Mouse (Mus musculus) embryonic facial prominence, embryonic 11.5 days (tissue): ENCODE data around the gene Strada. TPM values are rescaled to one million over a fixed set of nuclear protein-coding genes. Genes with fewer than 3 reads are reported as not detected.
A peak's percentile ranks its signal among the peaks of the same experiment; 100 is the strongest.
"Not testable (repeated sequence)": the region's sequence is repeated elsewhere in the genome, so short reads cannot be mapped to it uniquely, and the experiment has no call there.

Experiments used
- ATAC-seq: fragments of 200-750 bp; cut with Nextera tagmentation; replicated peaks from 2 replicates; pipeline ENCODE4 v1.8.0; 2017; ENCODE audit warnings: low read depth; ENCODE audit not compliant: insufficient number of reproducible peaks, low FRiP score, low TSS enrichment
- DNase-seq: peaks from one replicate; pipeline ENCODE4 v3.0.0-alpha.2; 2015; ENCODE audit warnings: low spot score
- H3K27ac ChIP-seq: fragments of 300-500 bp; sonication (generic); replicated peaks from 2 replicates; pipeline ENCODE4 v1.5.1; 2014; ENCODE audit warnings: mild to moderate bottlenecking, low read depth, low read length, control low read depth
- H3K27me3 ChIP-seq: fragments of 300-500 bp; sonication (generic); 2 replicates; pipeline ENCODE4 v1.6.1; 2014; ENCODE audit warnings: mild to moderate bottlenecking, low read length, moderate library complexity, mixed read lengths; ENCODE audit not compliant: control insufficient read depth, insufficient read depth
- H3K36me3 ChIP-seq: fragments of 300-500 bp; sonication (generic); replicated peaks from 2 replicates; pipeline ENCODE4 v1.6.1; 2014; ENCODE audit warnings: low read depth, mild to moderate bottlenecking, low read length, moderate library complexity, mixed read lengths; ENCODE audit not compliant: control insufficient read depth, insufficient read depth
- H3K4me1 ChIP-seq: fragments of 300-500 bp; sonication (generic); 2 replicates; pipeline ENCODE4 v1.6.1; 2014; ENCODE audit warnings: low read length, mixed read lengths; ENCODE audit not compliant: control insufficient read depth, insufficient read depth
- H3K4me2 ChIP-seq: fragments of 300-500 bp; sonication (generic); 2 replicates; pipeline ENCODE4 v1.6.1; 2014; ENCODE audit warnings: low read depth, mild to moderate bottlenecking, control low read depth, low read length, moderate library complexity
- H3K4me3 ChIP-seq: fragments of 300-500 bp; sonication (generic); 2 replicates; pipeline ENCODE4 v1.5.1; 2014; ENCODE audit warnings: low read depth, low read length, control low read depth
- H3K9ac ChIP-seq: fragments of 300-500 bp; sonication (generic); replicated peaks from 2 replicates; pipeline ENCODE4 v1.6.1; 2014; ENCODE audit warnings: mild to moderate bottlenecking, control low read depth, low read length
- H3K9me3 ChIP-seq: fragments of 300-500 bp; sonication (generic); replicated peaks from 2 replicates; pipeline ENCODE4 v1.6.1; 2016; ENCODE audit warnings: mild to moderate bottlenecking, low read length, inconsistent platforms, mixed read lengths; ENCODE audit not compliant: control insufficient read depth
- WGBS: fragments of 180-500 bp; shearing (Covaris S2); extraction: QIAGEN DNeasy Blood & Tissue Kit; methylation state at CpG from one replicate; pipeline ENCODE4 v1.1.7; 2014; 5-methylcytosine and 5-hydroxymethylcytosine counted together
- polyA plus RNA-seq: library from polyadenylated mRNA; unstranded; fragments of >200 nt; fragmentation: Nextera tagmentation; extraction: Ambion mirVana; gene quantifications from 2 replicates; pipeline ENCODE4 v1.2.1, GENCODE M21; 2014

The Strada gene
- 33.4 and 35.8 TPM in 2 replicates for polyA plus RNA-seq

DNA sequence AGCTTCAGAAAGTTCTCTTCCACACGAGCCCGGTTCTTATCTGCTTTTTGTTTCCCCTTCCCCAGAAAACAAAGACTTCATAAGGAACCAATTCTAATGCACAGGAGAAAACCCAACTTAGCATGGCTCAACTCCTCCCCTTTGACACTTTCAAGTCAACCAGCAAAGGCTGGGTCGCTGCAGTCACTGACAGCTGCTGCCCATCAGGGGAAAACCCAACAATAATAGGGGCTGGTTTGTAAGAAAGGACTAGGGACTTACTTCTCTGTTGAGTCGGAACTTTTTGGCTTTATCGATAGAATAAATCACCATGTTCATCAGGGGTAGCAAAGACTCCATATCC lies at the start of gene Strada:
Gene Strada, minus strand, starts transcription at position 46 of the 343 bp plus-strand sequence.
- no peak for DNase-seq
- no peaks in the 10 kb centered on the region for H3K27me3 ChIP-seq
- no peak within 1 kb of the TSS for H3K4me2 ChIP-seq
- H3K27ac ChIP-seq, result no peak within 1 kb of the TSS
- WGBS, result 86% methylated on average over 5 of the region's 5 CpGs
- H3K4me1 ChIP-seq, result no peaks in the 10 kb centered on the region
- no peak within 1 kb of the TSS for H3K4me3 ChIP-seq
- no peak within 1 kb of the TSS for H3K9ac ChIP-seq
- H3K9me3 ChIP-seq, result no peaks in the 10 kb centered on the region
- ATAC-seq, result no peak
- no peaks in the 10 kb centered on the region; the same call in none of the 2 replicates for H3K36me3 ChIP-seq

DNA sequence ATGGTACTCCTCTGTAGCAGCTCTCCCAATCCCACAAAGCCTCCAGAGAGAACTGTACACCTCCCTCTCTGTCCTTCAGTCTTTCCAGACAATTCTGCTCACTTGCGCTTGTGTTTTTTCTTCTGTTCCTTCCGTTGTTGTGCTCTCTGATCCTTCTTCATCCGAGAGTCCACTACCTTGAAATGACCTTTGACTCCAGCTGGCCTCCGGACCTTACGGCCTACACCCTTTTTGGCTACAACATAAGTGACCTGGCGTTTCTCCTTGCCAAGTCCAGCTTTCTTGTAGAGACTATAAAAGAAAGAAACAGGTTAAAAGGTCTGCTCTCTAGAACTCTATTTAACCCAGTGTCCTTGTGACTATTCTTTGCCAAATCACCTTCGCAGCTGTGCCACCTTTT lies 47.4 kb upstream of the Strada start:
- ATAC-seq (no peak), DNase-seq (no peak)
- Histone ChIP-seq H3K27ac (no peak overlapping the region), H3K36me3 (peaks cover 34% of the 10 kb centered on the region), H3K4me1 (no peaks in the 10 kb centered on the region), H3K9ac (no peak overlapping the region), H3K4me2 (no peak overlapping the region), H3K4me3 (no peak overlapping the region), H3K27me3 (no peaks in the 10 kb centered on the region), H3K9me3 (0 out of 2 replicates have a peak, but pooled peaks cover 3% of the 10 kb centered on the region)
- WGBS, result 82% methylated on average over 7 of the region's 7 CpGs

GRCm38 (mm10) chr11:106246834-106247233 lies 44.9 kb upstream of the Strada start:
- 94% methylated on average over 1 of the region's 1 CpGs for WGBS
- no peak for DNase-seq

GRCm38 (mm10) chr11:106233978-106234377 lies 32.0 kb upstream of the Strada start:
- not testable (repeated sequence) for H3K4me1 ChIP-seq, DNase-seq, ATAC-seq, H3K9me3 ChIP-seq, H3K27ac ChIP-seq, H3K27me3 ChIP-seq, H3K4me2 ChIP-seq, H3K4me3 ChIP-seq, H3K9ac ChIP-seq
- WGBS, result 78% methylated on average over 8 of the region's 8 CpGs
- peaks cover 12% of the 10 kb centered on the region for H3K36me3 ChIP-seq

More at GRCm38 (mm10) chr11:106246834-106247233, 44.9 kb upstream of the Strada start:
- ATAC-seq, result no peak
- H3K36me3 ChIP-seq, result peaks cover 34% of the 10 kb centered on the region
- H3K27ac ChIP-seq, result no peak overlapping the region
- 0 out of 2 replicates have a peak, but pooled peaks cover 3% of the 10 kb centered on the region for H3K9me3 ChIP-seq
- no peak overlapping the region for H3K9ac ChIP-seq
- H3K27me3 ChIP-seq, result no peaks in the 10 kb centered on the region
- H3K4me3 ChIP-seq, result no peak overlapping the region
- H3K4me1 ChIP-seq, result no peaks in the 10 kb centered on the region
- H3K4me2 ChIP-seq, result no peak overlapping the region

DNA sequence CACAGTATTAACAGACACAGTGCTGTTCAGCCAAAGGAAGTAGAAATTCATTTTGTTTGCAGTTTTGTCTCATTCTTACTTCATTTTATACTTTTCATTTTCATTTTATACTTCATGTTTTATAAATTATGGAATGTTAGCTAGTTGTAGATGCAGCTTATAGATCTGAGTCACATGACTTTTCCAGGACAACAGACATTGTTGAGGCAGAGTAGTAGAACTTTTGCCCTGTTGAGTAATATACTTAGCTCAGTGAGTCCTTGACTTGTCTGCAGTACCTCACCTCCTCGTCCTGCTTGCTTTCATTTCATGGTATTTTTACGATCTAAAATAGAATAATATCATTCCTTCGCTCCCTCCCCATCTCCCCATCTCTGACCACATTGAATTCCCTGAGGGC lies 18.6 kb upstream of the Strada start:
- H3K4me1 ChIP-seq, result no peaks in the 10 kb centered on the region
- WGBS, result 92% methylated on average over 3 of the region's 3 CpGs
- ATAC-seq, result no peak

DNA sequence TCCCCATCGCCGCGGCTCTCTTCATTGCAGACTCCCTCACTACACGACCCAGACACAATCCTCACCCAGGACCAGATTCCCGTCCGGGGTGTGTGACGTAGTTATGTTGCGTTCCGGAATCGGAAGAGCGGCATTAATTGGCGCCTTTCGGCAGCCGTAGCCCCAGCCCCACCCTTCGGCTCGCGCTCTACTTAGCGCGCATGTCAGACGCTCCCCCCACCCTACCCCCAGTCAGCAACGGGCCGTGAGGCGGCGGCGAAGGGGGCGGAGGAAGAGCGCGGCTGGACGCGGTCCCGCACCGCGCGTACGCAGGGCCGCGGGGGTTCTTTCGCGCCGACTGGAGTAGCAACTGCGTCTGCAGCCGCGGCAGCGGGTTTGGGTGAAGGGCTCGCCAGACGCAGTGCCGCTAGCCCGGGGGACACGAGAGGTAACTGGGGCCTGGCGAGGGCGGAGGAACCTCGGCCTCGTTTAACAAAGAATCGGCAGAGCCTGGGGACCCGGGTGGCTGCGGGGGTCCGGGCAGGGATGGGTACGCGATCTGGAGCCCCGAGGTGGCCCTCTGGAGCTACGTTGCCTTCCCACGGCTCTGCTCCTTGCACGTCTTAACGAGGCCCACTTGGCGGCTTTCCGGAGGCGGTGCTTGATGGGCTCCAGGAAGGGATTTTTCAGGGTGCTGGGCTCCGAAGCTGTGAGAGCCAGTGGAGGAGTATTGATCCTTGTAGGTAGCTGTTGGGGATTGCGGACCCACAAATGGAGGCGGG lies 14.9 kb upstream of the Strada start, which contains the start of gene Ddx42:
Gene Ddx42, plus strand, starts transcription at position 197 of the 761 bp plus-strand sequence.
- Histone ChIP-seq H3K4me1 (no peaks in the 10 kb centered on the region), H3K9me3 (no peaks in the 10 kb centered on the region), H3K9ac (peak within 1 kb of the TSS; percentile 98), H3K27me3 (no peaks in the 10 kb centered on the region), H3K4me2 (peak within 1 kb of the TSS; percentile 44), H3K36me3 (no peaks in the 10 kb centered on the region), H3K27ac (peak within 1 kb of the TSS; percentile 89), H3K4me3 (peak within 1 kb of the TSS; percentile 97)
- DNase-seq, result peak; percentile 98
- WGBS, result under 1% methylated on average over 69 of the region's 70 CpGs
- ATAC-seq, result peak; percentile 93

More for the DNA sequence above, 18.6 kb upstream of the Strada start:
- Histone ChIP-seq H3K36me3 (no peaks in the 10 kb centered on the region), H3K9me3 (no peaks in the 10 kb centered on the region), H3K9ac (no peak overlapping the region), H3K27me3 (no peaks in the 10 kb centered on the region), H3K27ac (no peak overlapping the region), H3K4me3 (no peak overlapping the region), H3K4me2 (no peak overlapping the region)
- no peak for DNase-seq

DNA sequence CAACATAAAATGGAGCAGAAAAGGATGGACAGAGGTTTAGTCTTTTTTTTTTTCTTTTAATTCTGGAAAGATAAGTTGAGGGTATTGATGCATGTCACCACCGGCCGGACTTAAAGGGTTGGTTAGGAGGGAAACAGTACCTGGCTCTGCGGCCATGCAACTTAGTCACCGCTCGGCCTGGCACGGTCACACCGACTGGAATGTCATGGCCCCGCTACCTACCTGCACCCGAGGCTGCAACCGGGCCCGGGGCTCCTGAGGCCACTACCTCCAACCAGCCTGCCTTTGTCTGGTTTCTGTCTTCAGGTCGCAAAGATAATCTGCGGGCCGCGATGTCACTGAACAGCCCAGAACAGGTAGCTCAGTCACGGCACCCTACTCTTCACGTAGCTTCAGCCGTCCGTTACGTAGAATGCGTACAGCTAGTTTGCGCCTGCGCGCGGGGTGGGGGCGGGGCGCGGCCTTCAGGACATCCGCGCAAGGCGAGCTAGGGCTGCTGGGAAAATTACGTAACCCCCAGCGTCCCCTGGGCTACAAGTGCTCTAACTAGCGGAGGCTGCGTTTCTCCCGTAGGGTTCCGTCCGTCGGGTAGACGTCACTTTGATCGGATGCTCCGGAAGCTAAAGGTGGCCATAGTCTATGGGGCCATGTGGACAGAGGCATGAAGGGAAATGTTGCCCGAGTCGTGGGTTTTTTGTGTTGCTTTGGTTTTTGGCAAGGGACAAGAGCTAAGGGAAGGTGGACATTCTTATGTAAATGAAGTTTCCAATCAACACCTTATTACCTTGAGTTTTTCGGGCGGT lies 14.2 kb upstream of the Strada start, which contains the start of gene Ccdc47:
Gene Ccdc47, minus strand, starts transcription at position 418 of the 803 bp plus-strand sequence.
- DNase-seq, result peak; percentile 98
- peak within 1 kb of the TSS; percentile 89 for H3K27ac ChIP-seq
- H3K4me3 ChIP-seq, result peak within 1 kb of the TSS; percentile 97
- no peaks in the 10 kb centered on the region for H3K27me3 ChIP-seq
- H3K9me3 ChIP-seq, result no peaks in the 10 kb centered on the region
- H3K9ac ChIP-seq, result peak within 1 kb of the TSS; percentile 98
- peak; percentile 98 for ATAC-seq
- WGBS, result under 1% methylated on average over 46 of the region's 46 CpGs
- peak within 1 kb of the TSS; percentile 44 for H3K4me2 ChIP-seq
- peaks cover under 1% of the 10 kb centered on the region for H3K36me3 ChIP-seq
- no peaks in the 10 kb centered on the region for H3K4me1 ChIP-seq
